Mouse (Mus musculus) cerebellum, postnatal 36 days (tissue): ENCODE data around the gene Fkbp8.
"Not testable (repeated sequence)": the region's sequence is repeated elsewhere in the genome, so short reads cannot be mapped to it uniquely, and the experiment has no call there.

Experiments
- DNase-seq, 2 experiments: peaks; one replicate each; pipeline ENCODE4 v3.0.0; 2021 to 2022; ENCODE audit warnings: mixed read lengths in 2 of 2

Gene Fkbp8

GRCm38 (mm10) chr8:70502540-70502939 is 25.0 kb upstream of the Fkbp8 start:
- DNase-seq, result no peak

GRCm38 (mm10) chr8:70503062-70503750 is 24.3 kb upstream of the Fkbp8 start:
- DNase-seq, result peak; percentile 78

GRCm38 (mm10) chr8:70504291-70504716 is 23.2 kb upstream of the Fkbp8 start:
- DNase-seq, result peak; percentile 40 to 59

GRCm38 (mm10) chr8:70504851-70505250 is 22.7 kb upstream of the Fkbp8 start:
- DNase-seq, result peak; percentile 80 to 91

- peak in 1 of 2 experiments; percentile 32 for DNase-seq
These were observed 21.7 kb upstream of the Fkbp8 start for GRCm38 (mm10) chr8:70505698-70506327.

GRCm38 (mm10) chr8:70506328-70507026 is 21.0 kb upstream of the Fkbp8 start, which contains the start of gene Rex1bd:
Gene Rex1bd (minus strand): TSS chr8:70506752.
- peak; percentile 95 to 97 for DNase-seq

- no peak for DNase-seq
These were observed 20.5 kb upstream of the Fkbp8 start for GRCm38 (mm10) chr8:70507027-70507393.

- no peak for DNase-seq
These were observed 18.1 kb upstream of the Fkbp8 start for GRCm38 (mm10) chr8:70509281-70509952.

- DNase-seq, result peak; percentile 97 to 98
These were observed 17.2 kb upstream of the Fkbp8 start, which contains the start of gene Uba52 for GRCm38 (mm10) chr8:70510228-70510915. Gene Uba52 (minus strand): TSS chr8:70510801.

GRCm38 (mm10) chr8:70511174-70511573 is 16.4 kb upstream of the Fkbp8 start:
- DNase-seq, result not testable (repeated sequence)

GRCm38 (mm10) chr8:70511770-70512169 is 15.8 kb upstream of the Fkbp8 start:
- no peak for DNase-seq

GRCm38 (mm10) chr8:70512253-70512903 is 15.1 kb upstream of the Fkbp8 start:
- DNase-seq, result no peak

- DNase-seq, result no peak
These were observed 14.1 kb upstream of the Fkbp8 start for GRCm38 (mm10) chr8:70513441-70513840.

- DNase-seq, result no peak
These were observed 9.4 kb upstream of the Fkbp8 start for GRCm38 (mm10) chr8:70517940-70518643.

GRCm38 (mm10) chr8:70519043-70519442 is 8.5 kb upstream of the Fkbp8 start:
- no peak for DNase-seq

- DNase-seq, result no peak
These were observed 7.9 kb upstream of the Fkbp8 start for GRCm38 (mm10) chr8:70519606-70520005.

- DNase-seq, result peak; percentile 95
These were observed 4.7 kb upstream of the Fkbp8 start for GRCm38 (mm10) chr8:70522592-70523403.

GRCm38 (mm10) chr8:70527111-70527511 is 413 bp upstream of the Fkbp8 start:
- DNase-seq, result no peak

- no peak for DNase-seq
These were observed 766 bp downstream of the Fkbp8 start for GRCm38 (mm10) chr8:70528182-70528797.

GRCm38 (mm10) chr8:70529299-70529698 is 1.8 kb downstream of the Fkbp8 start:
- no peak for DNase-seq
